ENCODE assay signal across 35 mouse cellular contexts in the genomic region with DNA sequence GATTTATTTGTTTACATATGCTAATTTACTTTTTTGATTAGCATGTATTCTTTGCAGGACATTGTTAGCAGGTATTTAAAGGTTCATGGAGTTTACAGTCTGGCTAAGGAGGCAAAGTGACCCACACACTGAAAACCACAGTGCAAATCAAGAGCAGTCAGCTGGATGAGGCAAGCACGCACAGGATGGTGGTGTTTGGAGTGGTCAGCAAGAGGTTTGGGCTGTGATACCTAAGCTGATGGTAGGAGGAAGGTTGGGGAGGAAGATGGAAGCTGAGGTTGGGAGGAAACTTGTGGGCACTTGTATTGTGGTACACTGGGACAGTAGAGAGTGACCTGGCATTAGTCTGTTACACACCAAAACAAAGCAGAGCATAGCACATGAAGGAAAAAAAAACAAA.
"Had no signal": no experiment of that assay in that cellular context is flagged by ENCODE, and none has a peak within 500 bp of the region (broad histone marks: within the 10 kb centered on the region; RNA-seq: fewer than 3 reads in every experiment).

No protein-coding gene starts in this region.

- H3K4me3 ChIP-seq: heart, embryonic 12.5 days; heart, embryonic 13.5 days; heart, embryonic 15.5 days; hindbrain, embryonic 10.5 days; hindbrain, embryonic 12.5 days; hindbrain, embryonic 13.5 days; hindbrain, embryonic 15.5 days; intestine, embryonic 15.5 days; kidney, embryonic 15.5 days; layer of hippocampus, adult 2 months; left cerebral cortex, adult 2 months had no signal

- H3K27me3 ChIP-seq: intestine, embryonic 15.5 days had no signal

- H3K9me3 ChIP-seq: heart, embryonic 12.5 days; heart, embryonic 13.5 days; heart, embryonic 15.5 days; hindbrain, embryonic 10.5 days; hindbrain, embryonic 12.5 days; hindbrain, embryonic 13.5 days; hindbrain, embryonic 15.5 days; intestine, embryonic 15.5 days; kidney, embryonic 15.5 days had no signal

- DNase-seq: heart, postnatal 10 days; heart, postnatal 14 days; heart, postnatal 36 days; heart, postnatal 4 days; kidney, adult 11 months; kidney, adult 18-20 months; kidney, adult 2 months; kidney, adult 8-10 months; kidney, adult 9 months; kidney, postnatal 10 days; kidney, postnatal 14 days; kidney, postnatal 25 days; kidney, postnatal 36 days; kidney, postnatal 4 days; layer of hippocampus, adult 9-11 months; layer of hippocampus, postnatal 36 days had no signal

- H3K36me3 ChIP-seq: heart, embryonic 12.5 days; heart, embryonic 13.5 days; heart, embryonic 15.5 days; hindbrain, embryonic 10.5 days; hindbrain, embryonic 12.5 days; hindbrain, embryonic 13.5 days; hindbrain, embryonic 15.5 days; intestine, embryonic 15.5 days; kidney, embryonic 15.5 days had no signal

- H3K9ac ChIP-seq: heart, embryonic 12.5 days; heart, embryonic 13.5 days; heart, embryonic 15.5 days; hindbrain, embryonic 12.5 days; hindbrain, embryonic 13.5 days; hindbrain, embryonic 14.5 days; hindbrain, embryonic 15.5 days; intestine, embryonic 15.5 days; kidney, embryonic 15.5 days had no signal

- ATAC-seq: hindbrain, embryonic 16.5 days; hindbrain, postnatal 0 days; inflammation-experienced regulatory T-cells, adult 6 months; intestine, embryonic 15.5 days; intestine, embryonic 16.5 days; intestine, postnatal 0 days had no signal

- H3K4me2 ChIP-seq: heart, embryonic 11.5 days; heart, embryonic 12.5 days; heart, embryonic 13.5 days; heart, embryonic 15.5 days; hindbrain, embryonic 12.5 days; hindbrain, embryonic 13.5 days; hindbrain, embryonic 14.5 days; hindbrain, embryonic 15.5 days; intestine, embryonic 15.5 days; kidney, embryonic 15.5 days had no signal

- H3K27ac ChIP-seq: heart, embryonic 13.5 days; heart, embryonic 15.5 days; hindbrain, embryonic 10.5 days; hindbrain, embryonic 12.5 days; hindbrain, embryonic 13.5 days; hindbrain, embryonic 14.5 days; hindbrain, embryonic 15.5 days; hindbrain, postnatal 0 days; intestine, embryonic 15.5 days; kidney, embryonic 15.5 days; kidney, postnatal 0 days; layer of hippocampus, adult 2 months; left cerebral cortex, adult 2 months had no signal
